Mouse (Mus musculus) limb, embryonic 11.5 days (tissue): Measurements from ENCODE around the gene Hnrnpa1. TPM values are rescaled to one million over a fixed set of nuclear protein-coding genes. Genes with fewer than 3 reads are reported as not detected.

Experiments
- ATAC-seq: fragments of 200-750 bp; cut with Nextera tagmentation; 2 replicates; pipeline ENCODE4 v1.8.0; 2017; ENCODE audit warnings: low read depth; ENCODE audit not compliant: insufficient number of reproducible peaks, low FRiP score, low TSS enrichment
- DNase-seq: peaks from one replicate; pipeline ENCODE4 v3.0.0-alpha.2; 2015; ENCODE audit warnings: low spot score
- H3K27ac ChIP-seq: fragments of 300-500 bp; sonication (generic); replicated peaks from 2 replicates; pipeline ENCODE4 v1.5.1; 2014; ENCODE audit warnings: low read depth, mild to moderate bottlenecking, low read length
- H3K27me3 ChIP-seq: fragments of 300-500 bp; sonication (generic); 2 replicates; pipeline ENCODE4 v1.6.1; 2014; ENCODE audit warnings: mild to moderate bottlenecking, low read length, mixed read lengths; ENCODE audit not compliant: control insufficient read depth, insufficient read depth
- H3K36me3 ChIP-seq: fragments of 300-500 bp; sonication (generic); 2 replicates; pipeline ENCODE4 v1.6.1; 2014; ENCODE audit warnings: mild to moderate bottlenecking, low read length, moderate library complexity, mixed read lengths; ENCODE audit not compliant: control insufficient read depth, insufficient read depth
- H3K4me1 ChIP-seq: fragments of 300-500 bp; sonication (generic); 2 replicates; pipeline ENCODE4 v1.6.1; 2014; ENCODE audit warnings: low read length, mixed read lengths; ENCODE audit not compliant: control insufficient read depth, insufficient read depth
- H3K4me2 ChIP-seq: fragments of 300-500 bp; sonication (generic); 2 replicates; pipeline ENCODE4 v1.6.1; 2014; ENCODE audit warnings: low read depth, mild to moderate bottlenecking, moderate library complexity; ENCODE audit not compliant: severe bottlenecking
- H3K4me3 ChIP-seq: fragments of 300-500 bp; sonication (generic); 2 replicates; pipeline ENCODE4 v1.5.1; 2014; ENCODE audit warnings: low read depth, low read length
- H3K9ac ChIP-seq: fragments of 300-500 bp; sonication (generic); 2 replicates; pipeline ENCODE4 v1.6.1; 2014; ENCODE audit warnings: mild to moderate bottlenecking, low read length
- H3K9me3 ChIP-seq: fragments of 300-500 bp; sonication (generic); 2 replicates; pipeline ENCODE4 v1.6.1; 2016; ENCODE audit warnings: low read length; ENCODE audit not compliant: control insufficient read depth
- WGBS: fragments of 180-500 bp; shearing (Covaris S2); extraction: QIAGEN DNeasy Blood & Tissue Kit; methylation state at CpG from one replicate; pipeline ENCODE4 v1.1.7; 2014; 5-methylcytosine and 5-hydroxymethylcytosine counted together
- polyA plus RNA-seq: library from polyadenylated mRNA; unstranded; fragments of >200 nt; fragmentation: Nextera tagmentation; extraction: Ambion mirVana; gene quantifications from 2 replicates; pipeline ENCODE4 v1.2.1, GENCODE M21; 2014

Hnrnpa1 gene
- polyA plus RNA-seq, 1 experiment from 2014 or later: 1,585 TPM

DNA sequence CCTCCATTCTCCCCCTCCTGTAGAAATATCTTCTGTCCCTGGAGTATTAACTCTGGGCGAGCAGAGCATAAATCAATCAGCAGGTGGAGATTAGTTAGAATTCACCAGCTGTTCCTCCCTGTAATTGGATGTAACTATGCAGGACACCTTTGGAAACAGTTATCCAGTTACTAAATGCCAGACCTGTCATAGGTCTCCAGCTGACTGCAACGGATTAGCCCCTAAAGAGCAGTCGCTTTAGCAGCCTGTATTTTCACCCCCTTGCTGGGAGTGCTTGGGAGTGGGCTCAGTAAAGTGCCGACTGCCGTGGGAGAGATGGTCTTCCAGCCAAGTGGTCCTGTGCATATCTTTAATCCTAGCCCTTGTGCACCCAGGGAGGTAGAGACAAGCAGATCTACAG is 49.4 kb downstream of the Hnrnpa1 start:
- DNase-seq (no peak), ATAC-seq (peak; percentile 52; the same call in 1 of the 2 replicates)
- no peak overlapping the region for H3K4me3 ChIP-seq
- H3K4me2 ChIP-seq: no peak overlapping the region
- peaks cover 13% of the 10 kb centered on the region; the same call in 1 of the 2 replicates for H3K36me3 ChIP-seq
- no peak overlapping the region for H3K9ac ChIP-seq
- H3K4me1 ChIP-seq: peaks cover 38% of the 10 kb centered on the region
- H3K27ac ChIP-seq: peak overlapping the region; percentile 73; the same call in 1 of the 2 replicates
- 12% methylated on average over 5 of the region's 5 CpGs for WGBS
- no peaks in the 10 kb centered on the region for H3K27me3 ChIP-seq
- H3K9me3 ChIP-seq: no peaks in the 10 kb centered on the region

DNA sequence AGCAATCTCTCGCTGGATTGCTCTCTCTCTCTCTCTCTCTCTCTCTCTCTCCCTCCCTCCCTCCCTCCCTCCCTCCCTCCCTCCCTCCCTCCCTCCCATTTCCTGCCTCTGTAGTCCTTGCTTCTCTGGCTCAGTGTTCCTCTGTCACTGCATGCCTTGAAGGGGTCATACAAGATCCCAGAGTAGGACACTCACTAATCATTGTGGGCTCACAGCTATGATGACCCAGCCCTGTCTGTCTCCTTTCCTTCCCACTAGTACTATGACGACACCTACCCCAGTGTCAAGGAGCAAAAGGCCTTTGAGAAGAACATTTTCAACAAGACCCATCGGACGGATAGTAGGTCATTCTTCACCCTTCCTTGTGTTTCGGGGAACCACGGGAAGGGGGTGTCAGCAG is 50.2 kb downstream of the Hnrnpa1 start:
- 78% methylated on average over 6 of the region's 6 CpGs for WGBS
- peaks cover 40% of the 10 kb centered on the region for H3K4me1 ChIP-seq
- H3K27me3 ChIP-seq: no peaks in the 10 kb centered on the region
- no peaks in the 10 kb centered on the region for H3K9me3 ChIP-seq
- DNase-seq: no peak
- peaks cover 13% of the 10 kb centered on the region; the same call in 1 of the 2 replicates for H3K36me3 ChIP-seq
- no peak overlapping the region for H3K4me3 ChIP-seq
- no peak for ATAC-seq
- no peak overlapping the region for H3K4me2 ChIP-seq
- no peak overlapping the region for H3K9ac ChIP-seq
- H3K27ac ChIP-seq: no peak overlapping the region

DNA sequence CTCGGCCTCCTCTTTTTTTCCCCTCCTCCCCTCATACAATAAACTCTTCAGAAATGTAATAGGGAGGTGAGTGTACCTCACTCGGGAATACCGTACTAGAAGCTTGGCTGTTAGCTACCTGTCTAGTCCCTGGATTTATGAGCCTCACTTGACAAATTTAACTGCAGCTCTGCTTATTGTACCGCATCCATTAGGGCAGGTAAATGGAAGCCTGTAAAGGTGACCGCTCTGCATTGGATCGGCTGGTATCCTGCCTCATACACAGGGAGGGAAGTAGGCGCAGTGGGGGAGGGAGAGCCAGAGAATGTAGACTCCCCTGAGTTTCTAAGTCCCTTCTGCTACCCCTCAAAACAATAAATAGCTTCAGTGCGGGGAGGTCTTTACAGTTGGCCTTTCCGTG is 50.6 kb downstream of the Hnrnpa1 start:
- H3K27ac ChIP-seq: no peak overlapping the region
- no peak for DNase-seq
- H3K36me3 ChIP-seq: peaks cover 13% of the 10 kb centered on the region; the same call in 1 of the 2 replicates
- H3K4me1 ChIP-seq: peaks cover 40% of the 10 kb centered on the region
- ATAC-seq: no peak
- no peaks in the 10 kb centered on the region for H3K9me3 ChIP-seq
- H3K4me2 ChIP-seq: no peak overlapping the region
- WGBS: 74% methylated on average over 9 of the region's 9 CpGs
- no peak overlapping the region for H3K9ac ChIP-seq
- H3K27me3 ChIP-seq: no peaks in the 10 kb centered on the region
- no peak overlapping the region for H3K4me3 ChIP-seq

DNA sequence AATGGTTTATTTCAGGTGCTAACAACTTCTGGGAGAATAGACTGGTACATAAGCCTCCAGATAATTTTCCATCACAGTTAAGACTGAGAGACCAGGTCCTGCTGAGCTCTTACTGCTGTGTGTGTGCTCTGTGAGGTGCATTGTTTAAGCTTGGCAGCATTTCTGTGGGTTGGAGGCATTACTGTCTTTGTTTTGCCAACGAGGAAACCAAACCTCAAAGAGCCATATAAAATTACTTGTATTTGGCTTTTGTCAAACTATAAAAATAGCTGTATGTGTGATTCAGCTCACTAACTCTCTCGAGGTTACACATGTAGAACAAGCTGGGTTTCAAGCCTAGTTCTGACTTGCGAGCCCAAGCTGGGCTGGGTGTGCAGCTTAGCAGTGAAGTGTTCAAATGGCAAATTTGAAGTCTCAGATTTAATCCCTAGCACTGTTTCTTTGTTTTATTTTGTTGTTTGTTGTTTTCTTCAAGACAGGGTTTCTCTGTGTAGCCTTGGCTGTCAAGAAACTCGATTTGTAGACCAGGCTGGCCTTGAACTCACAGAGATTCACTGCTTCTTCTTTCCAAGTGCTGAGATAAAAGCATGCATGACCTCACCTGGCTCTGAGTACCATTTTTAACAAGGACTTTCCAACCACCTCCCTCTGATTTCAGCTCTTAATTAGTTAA is 52.6 kb downstream of the Hnrnpa1 start:
- Histone ChIP-seq H3K36me3 (peaks cover 13% of the 10 kb centered on the region; the same call in 1 of the 2 replicates), H3K4me2 (no peak overlapping the region), H3K4me1 (peaks cover 59% of the 10 kb centered on the region), H3K4me3 (no peak overlapping the region), H3K27me3 (no peaks in the 10 kb centered on the region), H3K9me3 (no peaks in the 10 kb centered on the region), H3K9ac (no peak overlapping the region), H3K27ac (no peak overlapping the region)
- 92% methylated on average over 4 of the region's 4 CpGs for WGBS
- DNase-seq (no peak), ATAC-seq (no peak)

DNA sequence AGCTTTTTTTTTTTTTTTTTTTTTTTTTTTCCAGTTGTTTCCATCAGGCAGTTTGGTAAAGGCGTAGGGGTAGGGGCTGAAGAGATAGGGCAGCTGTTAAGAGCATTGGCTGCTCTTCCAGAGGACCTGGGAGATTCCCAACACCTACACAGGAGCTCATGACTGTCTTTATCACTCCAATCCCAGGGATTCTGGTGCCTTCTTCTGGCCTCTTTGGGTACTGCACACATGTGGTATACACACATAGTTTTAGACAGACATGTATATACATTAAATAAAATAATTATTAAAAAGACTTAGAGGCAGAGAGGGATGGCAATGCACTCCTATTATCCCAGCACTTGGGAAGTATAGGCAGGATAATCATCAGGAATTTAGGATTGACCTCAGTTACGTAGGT is 53.1 kb downstream of the Hnrnpa1 start:
- no peaks in the 10 kb centered on the region for H3K9me3 ChIP-seq
- H3K9ac ChIP-seq: no peak overlapping the region
- no peak overlapping the region for H3K27ac ChIP-seq
- H3K27me3 ChIP-seq: no peaks in the 10 kb centered on the region
- H3K36me3 ChIP-seq: peaks cover 13% of the 10 kb centered on the region; the same call in 1 of the 2 replicates
- H3K4me2 ChIP-seq: no peak overlapping the region
- peaks cover 60% of the 10 kb centered on the region for H3K4me1 ChIP-seq
- no peak overlapping the region for H3K4me3 ChIP-seq
- WGBS: 97% methylated on average over 2 of the region's 2 CpGs
- DNase-seq (no peak), ATAC-seq (no peak)

DNA sequence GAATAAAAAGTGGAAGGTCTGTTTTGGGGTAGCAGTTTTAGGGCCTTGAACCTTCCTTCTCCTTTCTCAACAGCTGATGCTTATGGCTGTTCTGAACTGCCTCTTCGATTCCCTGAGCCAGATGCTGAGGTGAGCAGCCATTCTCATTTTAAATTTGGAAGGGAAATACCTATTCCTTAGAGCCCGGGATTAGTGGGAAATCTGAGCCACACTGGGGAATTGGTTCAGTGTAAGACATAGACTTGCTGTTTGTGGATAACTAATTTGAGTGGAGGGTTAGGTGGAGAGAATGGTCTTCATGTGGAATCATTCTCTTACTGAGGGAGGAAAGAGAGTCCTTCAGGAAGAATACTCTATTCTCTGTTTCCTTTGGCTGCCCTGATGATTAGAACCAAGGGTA is 54.4 kb downstream of the Hnrnpa1 start:
- no peaks in the 10 kb centered on the region for H3K9me3 ChIP-seq
- no peak overlapping the region for H3K4me3 ChIP-seq
- DNase-seq (no peak), ATAC-seq (no peak)
- 46% methylated on average over 2 of the region's 2 CpGs for WGBS
- H3K27ac ChIP-seq: peak overlapping the region; percentile 23; the same call in 1 of the 2 replicates
- H3K4me2 ChIP-seq: no peak overlapping the region
- H3K4me1 ChIP-seq: peaks cover 60% of the 10 kb centered on the region
- H3K9ac ChIP-seq: no peak overlapping the region
- peaks cover 13% of the 10 kb centered on the region; the same call in 1 of the 2 replicates for H3K36me3 ChIP-seq
- no peaks in the 10 kb centered on the region for H3K27me3 ChIP-seq

DNA sequence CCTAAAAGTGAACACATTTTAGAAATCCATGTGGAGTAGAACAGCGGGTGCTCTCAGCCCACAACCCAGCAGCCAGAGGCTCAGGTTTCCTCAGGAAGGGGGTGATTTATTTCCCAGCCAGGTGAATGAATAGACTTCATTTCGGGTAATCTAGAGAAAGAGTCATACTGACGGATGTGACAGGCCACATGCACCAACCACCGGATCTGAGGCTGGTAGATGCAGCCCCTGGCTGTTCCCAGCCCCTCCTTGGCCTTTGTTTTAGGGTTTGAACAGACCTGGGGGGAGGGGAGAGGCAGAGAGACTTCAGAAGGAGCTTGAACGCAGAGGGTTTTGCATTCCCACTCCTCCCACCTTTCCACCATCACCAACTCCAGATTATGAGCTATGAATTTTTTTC is 55.6 kb downstream of the Hnrnpa1 start:
- no peaks in the 10 kb centered on the region for H3K27me3 ChIP-seq
- no peak overlapping the region for H3K4me2 ChIP-seq
- DNase-seq: peak; percentile 82
- peak overlapping the region; percentile 51; the same call in 1 of the 2 replicates for H3K9ac ChIP-seq
- peaks cover 65% of the 10 kb centered on the region for H3K4me1 ChIP-seq
- H3K9me3 ChIP-seq: no peaks in the 10 kb centered on the region
- H3K4me3 ChIP-seq: no peak overlapping the region
- under 1% methylated on average over 5 of the region's 5 CpGs for WGBS
- ATAC-seq: peak; percentile 84
- peaks cover 11% of the 10 kb centered on the region; the same call in 1 of the 2 replicates for H3K36me3 ChIP-seq
- H3K27ac ChIP-seq: peak overlapping the region; percentile 94
